Mouse (Mus musculus): ENCODE data around the gene Etl4. TPM values are rescaled to one million over a fixed set of nuclear protein-coding genes. Genes with fewer than 3 reads are reported as not detected.

Etl4 gene
- total RNA-seq, 2 experiments from 2014 or later = not detected

GRCm38 (mm10) chr2:20722165-20722991, 812.8 kb downstream of the Etl4 start:
- ATAC-seq (replicated peaks; ENCODE audit: low FRiP score, low TSS enrichment, poor library complexity, severe bottlenecking) = no peak

- no peak for ATAC-seq (replicated peaks; ENCODE audit: low FRiP score, low TSS enrichment, poor library complexity, severe bottlenecking)
Observed at GRCm38 (mm10) chr2:20723990-20724745, 814.6 kb downstream of the Etl4 start.

GRCm38 (mm10) chr2:20726974-20727373, 817.4 kb downstream of the Etl4 start:
- ATAC-seq (replicated peaks; ENCODE audit: low FRiP score, low TSS enrichment, poor library complexity, severe bottlenecking) = no peak

- no peak for ATAC-seq (replicated peaks; ENCODE audit: low FRiP score, low TSS enrichment, poor library complexity, severe bottlenecking)
Observed at GRCm38 (mm10) chr2:20727752-20728438, 818.3 kb downstream of the Etl4 start.

- no peak for ATAC-seq (replicated peaks; ENCODE audit: low FRiP score, low TSS enrichment, poor library complexity, severe bottlenecking)
Observed at GRCm38 (mm10) chr2:20735444-20735843, 825.9 kb downstream of the Etl4 start.

- no peak for ATAC-seq (replicated peaks; ENCODE audit: low FRiP score, low TSS enrichment, poor library complexity, severe bottlenecking)
Observed at GRCm38 (mm10) chr2:20736324-20737015, 826.9 kb downstream of the Etl4 start.

- ATAC-seq (replicated peaks; ENCODE audit: low FRiP score, low TSS enrichment, poor library complexity, severe bottlenecking) = no peak
Observed at GRCm38 (mm10) chr2:20737112-20737808, 827.7 kb downstream of the Etl4 start.

GRCm38 (mm10) chr2:20737837-20738236, 828.3 kb downstream of the Etl4 start:
- no peak for ATAC-seq (replicated peaks; ENCODE audit: low FRiP score, low TSS enrichment, poor library complexity, severe bottlenecking)

GRCm38 (mm10) chr2:20747723-20748122, 838.1 kb downstream of the Etl4 start:
- ATAC-seq (replicated peaks; ENCODE audit: low FRiP score, low TSS enrichment, poor library complexity, severe bottlenecking) = no peak

- no peak for ATAC-seq (replicated peaks; ENCODE audit: low FRiP score, low TSS enrichment, poor library complexity, severe bottlenecking)
Observed at GRCm38 (mm10) chr2:20748481-20748880, 838.9 kb downstream of the Etl4 start.

- no peak for ATAC-seq (replicated peaks; ENCODE audit: low FRiP score, low TSS enrichment, poor library complexity, severe bottlenecking)
Observed at GRCm38 (mm10) chr2:20749687-20750086, 840.1 kb downstream of the Etl4 start.

GRCm38 (mm10) chr2:20753282-20754110, 843.9 kb downstream of the Etl4 start:
- no peak for ATAC-seq (replicated peaks; ENCODE audit: low FRiP score, low TSS enrichment, poor library complexity, severe bottlenecking)

- no peak for ATAC-seq (replicated peaks; ENCODE audit: low FRiP score, low TSS enrichment, poor library complexity, severe bottlenecking)
Observed at GRCm38 (mm10) chr2:20756964-20757363, 847.4 kb downstream of the Etl4 start.

- no peak for ATAC-seq (replicated peaks; ENCODE audit: low FRiP score, low TSS enrichment, poor library complexity, severe bottlenecking)
Observed at GRCm38 (mm10) chr2:20759045-20759662, 849.6 kb downstream of the Etl4 start.

- ATAC-seq (replicated peaks; ENCODE audit: low FRiP score, low TSS enrichment, poor library complexity, severe bottlenecking) = no peak
Observed at GRCm38 (mm10) chr2:20761320-20761719, 851.7 kb downstream of the Etl4 start.

GRCm38 (mm10) chr2:20761751-20762150, 852.2 kb downstream of the Etl4 start:
- no peak for ATAC-seq (replicated peaks; ENCODE audit: low FRiP score, low TSS enrichment, poor library complexity, severe bottlenecking)

- no peak for ATAC-seq (replicated peaks; ENCODE audit: low FRiP score, low TSS enrichment, poor library complexity, severe bottlenecking)
Observed at GRCm38 (mm10) chr2:20763511-20764212, 854.1 kb downstream of the Etl4 start.
